Mouse (Mus musculus) stomach, postnatal 0 days (tissue): Measurements from ENCODE around the gene Slc24a4. TPM values are rescaled to one million over a fixed set of nuclear protein-coding genes. Genes with fewer than 3 reads are reported as not detected.

ENCODE experiments used
- ATAC-seq: fragments of 200-750 bp; cut with Nextera tagmentation; 2 replicates; pipeline ENCODE4 v1.8.0; 2017; ENCODE audit not compliant: low FRiP score, low TSS enrichment
- DNase-seq: peaks from one replicate; pipeline ENCODE4 v3.0.0-alpha.2; 2016; ENCODE audit warnings: low spot score
- H3K27ac ChIP-seq: fragments of 300-500 bp; sonication (generic); replicated peaks from 2 replicates; pipeline ENCODE4 v1.5.1; 2014; ENCODE audit warnings: mild to moderate bottlenecking, control low read depth
- H3K27me3 ChIP-seq: fragments of 300-500 bp; sonication (generic); 2 replicates; pipeline ENCODE4 v1.6.1; 2014; ENCODE audit warnings: low read length; ENCODE audit not compliant: control insufficient read depth, insufficient read depth
- H3K36me3 ChIP-seq: fragments of 300-500 bp; sonication (generic); 2 replicates; pipeline ENCODE4 v1.6.1; 2014; ENCODE audit warnings: low read length, mixed read lengths; ENCODE audit not compliant: control insufficient read depth, insufficient read depth
- H3K4me1 ChIP-seq: fragments of 300-500 bp; sonication (generic); replicated peaks from 2 replicates; pipeline ENCODE4 v1.6.1; 2014; ENCODE audit warnings: antibody characterized with exemption; ENCODE audit not compliant: control insufficient read depth, insufficient read depth
- H3K4me2 ChIP-seq: fragments of 300-500 bp; sonication (generic); replicated peaks from 2 replicates; pipeline ENCODE4 v1.6.1; 2014; ENCODE audit warnings: low read depth, mild to moderate bottlenecking, control low read depth, moderate library complexity
- H3K4me3 ChIP-seq: fragments of 300-500 bp; sonication (generic); 2 replicates; pipeline ENCODE4 v1.5.1; 2014; ENCODE audit warnings: low read depth, low read length, control low read depth
- H3K9ac ChIP-seq: fragments of 300-500 bp; sonication (generic); 2 replicates; pipeline ENCODE4 v1.6.1; 2014; ENCODE audit warnings: mild to moderate bottlenecking, low read length, control low read depth, mixed read lengths
- H3K9me3 ChIP-seq: fragments of 300-500 bp; sonication (generic); 2 replicates; pipeline ENCODE4 v1.6.1; 2016; ENCODE audit warnings: low read length; ENCODE audit not compliant: control insufficient read depth
- CTCF ChIP-seq: IDR thresholded peaks from 2 replicates; pipeline ENCODE4 v1.5.1; 2016; ENCODE audit warnings: antibody characterized with exemption, low read depth, mild to moderate bottlenecking, moderate library complexity
- EP300 ChIP-seq: optimal IDR thresholded peaks from 2 replicates; pipeline ENCODE3; 2016; ENCODE audit warnings: antibody characterized with exemption
- WGBS: fragments of 180-500 bp; shearing (Covaris S2); extraction: QIAGEN DNeasy Blood & Tissue Kit; methylation state at CpG from one replicate; pipeline ENCODE4 v1.1.7; 2014; 5-methylcytosine and 5-hydroxymethylcytosine counted together
- polyA plus RNA-seq: library from polyadenylated mRNA; unstranded; fragments of >200 nt; fragmentation: Nextera tagmentation; extraction: Ambion mirVana; gene quantifications from 2 replicates; pipeline ENCODE4 v1.2.1, GENCODE M21; 2015

Gene Slc24a4
- polyA plus RNA-seq, 1 experiment from 2014 or later, result 0.28 TPM

DNA sequence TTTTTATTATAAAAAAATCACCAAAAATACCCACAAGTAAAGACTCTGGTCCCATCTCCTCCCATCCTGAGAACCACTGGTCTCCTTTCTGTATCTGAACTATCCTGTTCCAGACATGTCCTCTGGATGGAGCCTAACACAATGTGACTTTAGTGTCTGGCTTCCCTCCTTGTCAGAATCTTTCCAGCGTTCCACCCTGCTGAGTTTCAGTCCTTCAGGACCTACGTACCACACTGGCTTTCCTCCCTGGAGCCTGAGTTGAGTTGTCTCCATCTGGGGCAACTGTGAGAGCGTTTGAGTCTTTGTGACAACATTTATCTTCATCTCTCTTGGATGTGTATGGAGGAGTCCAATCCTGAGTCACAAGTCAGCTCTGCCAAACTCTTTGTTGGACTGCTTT, 123.5 kb downstream of the Slc24a4 start:
- Histone ChIP-seq H3K36me3 (no peaks in the 10 kb centered on the region), H3K27ac (no peak overlapping the region), H3K4me2 (no peak overlapping the region), H3K9me3 (no peaks in the 10 kb centered on the region), H3K27me3 (no peaks in the 10 kb centered on the region), H3K4me3 (no peak overlapping the region), H3K9ac (no peak overlapping the region), H3K4me1 (no peaks in the 10 kb centered on the region)
- ATAC-seq, result no peak
- 56% methylated on average over 3 of the region's 3 CpGs for WGBS
- DNase-seq, result no peak
- TF ChIP-seq CTCF (peak; percentile 56), EP300 (no peak)

DNA sequence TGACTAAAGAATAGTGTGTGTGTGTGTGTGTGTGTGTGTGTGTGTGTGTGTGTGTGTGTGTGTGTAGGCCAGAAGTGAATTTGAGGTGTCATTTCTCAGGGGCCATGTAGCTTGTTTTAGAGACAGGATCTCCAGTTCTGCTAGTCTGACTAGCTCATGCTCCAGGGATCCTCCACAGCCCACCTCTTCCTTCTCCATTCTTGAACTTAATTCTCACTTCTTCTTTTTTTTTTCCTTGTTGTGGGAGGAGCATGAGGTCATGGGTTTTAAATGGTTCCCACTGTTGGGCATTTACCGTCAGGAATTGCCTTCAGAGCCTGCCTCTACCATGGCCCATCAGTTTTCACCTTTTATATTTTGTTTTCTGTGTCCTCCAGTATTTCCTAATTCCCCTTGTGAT, 124.0 kb downstream of the Slc24a4 start:
- Histone ChIP-seq H3K9me3 (no peaks in the 10 kb centered on the region), H3K27me3 (no peaks in the 10 kb centered on the region), H3K27ac (no peak overlapping the region), H3K4me1 (no peaks in the 10 kb centered on the region), H3K36me3 (no peaks in the 10 kb centered on the region), H3K4me3 (no peak overlapping the region), H3K9ac (no peak overlapping the region), H3K4me2 (no peak overlapping the region)
- TF ChIP-seq CTCF (no peak), EP300 (no peak)
- ATAC-seq (no peak), DNase-seq (no peak)
- WGBS, result 70% methylated on average over 1 of the region's 1 CpGs

DNA sequence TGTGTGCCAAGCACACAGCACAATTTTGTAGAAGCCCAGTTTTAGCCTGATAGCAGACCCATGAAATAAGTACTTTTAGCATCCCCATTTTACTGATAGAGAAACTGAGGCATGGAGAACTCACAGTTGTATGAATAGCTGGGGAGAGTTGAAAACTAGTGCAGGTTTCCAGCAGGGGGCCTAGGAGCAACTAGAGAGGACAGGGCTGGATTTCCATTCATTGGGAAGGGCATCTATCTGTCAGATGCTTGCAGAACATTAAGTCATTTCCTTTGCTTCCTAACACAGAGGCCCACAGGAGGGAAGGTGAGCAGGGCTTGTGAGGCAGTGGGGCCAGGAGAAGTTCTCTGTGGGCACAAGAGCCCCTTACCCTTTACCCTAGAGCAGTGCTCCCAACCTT, 126.5 kb downstream of the Slc24a4 start:
- Histone ChIP-seq H3K4me2 (no peak overlapping the region), H3K9me3 (no peaks in the 10 kb centered on the region), H3K9ac (no peak overlapping the region), H3K27ac (no peak overlapping the region), H3K4me3 (no peak overlapping the region), H3K4me1 (no peaks in the 10 kb centered on the region), H3K27me3 (no peaks in the 10 kb centered on the region), H3K36me3 (no peaks in the 10 kb centered on the region)
- ATAC-seq, result no peak
- DNase-seq, result no peak
- TF ChIP-seq EP300 (no peak), CTCF (peak; percentile 51)

DNA sequence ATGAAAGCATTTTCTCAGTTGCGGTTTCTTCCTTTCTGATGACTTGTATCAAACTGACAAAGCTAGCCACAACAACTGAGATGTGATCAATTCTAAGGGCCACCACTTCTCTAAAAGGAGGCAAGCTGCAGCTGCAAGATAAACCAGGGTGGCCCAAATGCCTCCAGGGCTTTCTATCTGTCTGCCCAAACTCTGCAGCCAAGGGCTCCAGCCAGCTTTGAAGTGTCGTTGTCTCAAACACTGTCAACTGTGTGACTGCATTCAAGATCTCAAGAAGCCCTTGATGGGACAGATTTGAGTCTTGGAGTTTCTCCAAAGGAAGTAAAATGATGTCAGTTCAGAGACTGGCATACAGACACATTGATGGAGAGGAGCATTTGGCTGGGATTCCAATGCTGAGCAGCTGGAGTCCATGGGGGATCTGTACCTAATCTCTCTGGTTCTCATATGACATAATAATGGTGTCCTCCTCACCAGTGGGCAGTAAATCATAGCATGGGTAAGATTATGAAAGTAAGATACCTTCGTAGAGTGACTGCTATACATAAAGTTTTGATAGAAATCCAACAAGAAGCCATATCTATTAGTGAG, 130.1 kb downstream of the Slc24a4 start:
- no peak overlapping the region for H3K27ac ChIP-seq
- WGBS, result 72% methylated on average over 3 of the region's 3 CpGs
- ATAC-seq (no peak), DNase-seq (no peak)
- H3K9ac ChIP-seq, result no peak overlapping the region
- H3K36me3 ChIP-seq, result no peaks in the 10 kb centered on the region
- H3K4me2 ChIP-seq, result no peak overlapping the region
- no peaks in the 10 kb centered on the region for H3K27me3 ChIP-seq
- H3K9me3 ChIP-seq, result no peaks in the 10 kb centered on the region
- no peak overlapping the region for H3K4me3 ChIP-seq
- no peak for TF ChIP-seq CTCF
- TF ChIP-seq EP300, result no peak
- H3K4me1 ChIP-seq, result 0 out of 2 replicates have a peak, but pooled peaks cover 3% of the 10 kb centered on the region

DNA sequence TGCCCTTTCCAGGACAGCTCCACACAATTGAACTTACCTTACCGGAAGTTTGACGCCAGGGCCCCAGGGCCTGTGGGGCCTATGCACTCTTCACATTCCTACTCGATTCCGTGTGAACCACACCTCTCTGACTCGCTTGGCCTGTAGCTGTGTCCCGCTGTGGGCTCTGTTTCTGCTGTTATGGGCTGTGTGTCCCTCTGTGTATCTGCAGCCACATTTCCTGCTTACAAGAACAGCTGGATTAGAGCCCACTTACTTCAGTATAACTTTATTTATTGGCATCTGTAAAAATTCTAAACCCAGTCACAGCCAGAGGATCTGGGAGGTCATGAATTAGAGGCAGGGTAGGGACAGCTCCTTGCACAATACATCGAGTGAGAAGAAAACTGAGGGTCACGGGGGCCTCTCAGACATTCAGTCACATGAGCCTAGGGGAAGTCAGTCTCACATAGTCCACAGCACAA, 133.4 kb downstream of the Slc24a4 start:
- H3K4me2 ChIP-seq, result no peak overlapping the region
- peak; percentile 77; the same call in 1 of the 2 replicates for ATAC-seq

DNA sequence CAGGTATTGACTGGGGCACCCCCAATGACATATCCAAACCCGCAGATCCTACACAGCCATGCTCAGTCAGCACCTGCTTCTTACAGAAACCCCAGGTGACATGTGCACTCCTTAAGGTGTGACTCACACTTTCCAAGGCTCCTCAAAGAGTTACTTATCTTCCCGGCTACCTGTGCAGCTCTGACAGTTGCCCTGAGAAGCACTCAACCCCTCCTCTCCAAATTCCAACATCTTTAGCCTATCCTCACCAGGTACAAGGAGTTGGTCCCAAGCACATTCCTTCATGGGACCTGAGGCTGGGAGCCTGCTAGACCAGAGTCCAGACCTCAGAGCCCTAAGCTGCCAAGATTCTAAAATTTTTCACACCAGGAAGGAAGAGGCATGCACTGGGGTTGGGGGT, 134.3 kb downstream of the Slc24a4 start:
- Histone ChIP-seq H3K9ac (no peak overlapping the region), H3K9me3 (no peaks in the 10 kb centered on the region), H3K4me2 (no peak overlapping the region), H3K27me3 (no peaks in the 10 kb centered on the region), H3K4me3 (no peak overlapping the region), H3K4me1 (0 out of 2 replicates have a peak, but pooled peaks cover 3% of the 10 kb centered on the region), H3K27ac (no peak overlapping the region), H3K36me3 (no peaks in the 10 kb centered on the region)
- WGBS, result 77% methylated on average over 2 of the region's 2 CpGs
- ATAC-seq, result no peak
- DNase-seq, result no peak
- TF ChIP-seq EP300 (no peak), CTCF (no peak)

More for the DNA sequence above, 133.4 kb downstream of the Slc24a4 start:
- H3K4me1 ChIP-seq, result 0 out of 2 replicates have a peak, but pooled peaks cover 3% of the 10 kb centered on the region
- H3K9me3 ChIP-seq, result no peaks in the 10 kb centered on the region
- H3K27ac ChIP-seq, result 0 out of 2 replicates have a peak overlapping the region, but pooled peaks have one; percentile 2
- H3K9ac ChIP-seq, result no peak overlapping the region
- H3K36me3 ChIP-seq, result no peaks in the 10 kb centered on the region
- no peaks in the 10 kb centered on the region for H3K27me3 ChIP-seq
- H3K4me3 ChIP-seq, result no peak overlapping the region
- peak; percentile 26 for DNase-seq
- WGBS, result 18% methylated on average over 8 of the region's 8 CpGs
- no peak for TF ChIP-seq EP300
- no peak for TF ChIP-seq CTCF
